Mouse (Mus musculus) thymus, adult 2 months (tissue): ENCODE data around the gene Ppp1r1b. TPM values are rescaled to one million over a fixed set of nuclear protein-coding genes. Genes with fewer than 3 reads are reported as not detected.
"Not testable (repeated sequence)": the region's sequence is repeated elsewhere in the genome, so short reads cannot be mapped to it uniquely, and the experiment has no call there.

ENCODE experiments used
- DNase-seq: peaks from one replicate; pipeline ENCODE4 v3.0.0; 2021
- H3K27ac ChIP-seq: fragments of 200-500 bp; 2 replicates; pipeline ENCODE4 v1.5.1; 2012; ENCODE audit warnings: low read length, control low read depth; ENCODE audit not compliant: control insufficient read depth, insufficient read depth
- H3K27me3 ChIP-seq: fragments of 200-500 bp; 2 replicates; pipeline ENCODE4 v1.6.1; 2012; ENCODE audit warnings: mild to moderate bottlenecking, low read length, moderate library complexity, mixed read lengths; ENCODE audit not compliant: control insufficient read depth, insufficient read depth
- H3K36me3 ChIP-seq: fragments of 200-500 bp; 2 replicates; pipeline ENCODE4 v1.6.1; 2012; ENCODE audit warnings: mild to moderate bottlenecking, low read length, moderate library complexity; ENCODE audit not compliant: control insufficient read depth, insufficient read depth
- H3K4me1 ChIP-seq: fragments of 200-500 bp; replicated peaks from 2 replicates; pipeline ENCODE4 v1.6.1; 2012; ENCODE audit warnings: low read length; ENCODE audit not compliant: control insufficient read depth, insufficient read depth
- H3K4me3 ChIP-seq: fragments of 200-500 bp; 2 replicates; pipeline ENCODE4 v1.5.1; 2012; ENCODE audit warnings: mild to moderate bottlenecking, low read length, control low read depth, moderate library complexity; ENCODE audit not compliant: control insufficient read depth, insufficient read depth
- CTCF ChIP-seq: fragments of 200-500 bp; IDR thresholded peaks from 2 replicates; pipeline ENCODE4 v1.5.1; 2012; ENCODE audit warnings: mild to moderate bottlenecking, control low read depth, low read length, moderate library complexity, borderline replicate concordance; ENCODE audit not compliant: control insufficient read depth, poor library complexity, insufficient read depth; ENCODE audit errors: extremely low read depth
- POLR2A ChIP-seq: fragments of 200-500 bp; IDR thresholded peaks from 2 replicates; pipeline ENCODE4 v1.6.1; 2012; ENCODE audit warnings: mild to moderate bottlenecking, low read length, control low read depth, moderate library complexity; ENCODE audit not compliant: control insufficient read depth, poor library complexity, insufficient read depth; ENCODE audit errors: extremely low read depth
- WGBS: fragments of 180-500 bp; shearing (Covaris S2); methylation state at CpG from one replicate; pipeline ENCODE4 v1.1.7; 2018; 5-methylcytosine and 5-hydroxymethylcytosine counted together
- polyA plus RNA-seq: library from polyadenylated mRNA; depleted of rRNA; stranded (reverse); fragments of >200 nt; gene quantifications from 2 replicates; pipeline ENCODE4 v1.2.3, GENCODE M21; 2012

Ppp1r1b gene
- polyA plus RNA-seq, 1 experiment: 5.9 TPM

DNA sequence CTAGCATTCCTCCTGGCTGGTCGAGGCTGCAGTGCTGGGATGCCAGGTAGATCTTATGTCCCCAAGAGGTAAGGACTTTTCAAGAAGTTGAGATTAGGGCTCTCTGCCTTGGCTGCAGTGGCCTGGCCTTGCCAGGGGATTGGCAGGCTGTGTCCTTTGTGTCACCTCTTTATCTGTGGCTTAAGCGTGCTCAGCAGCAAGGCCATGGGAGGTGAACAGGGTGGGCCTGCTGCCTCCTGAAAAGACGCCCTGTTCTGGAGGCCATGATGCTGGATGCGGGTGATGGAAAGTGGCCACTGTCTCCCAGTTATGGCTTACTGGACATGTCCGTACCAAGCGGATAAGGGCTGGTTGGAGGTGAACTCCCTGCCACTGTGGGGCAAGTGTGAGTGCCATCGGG, 31.2 kb downstream of the Ppp1r1b start:
- WGBS: 93% methylated on average over 7 of the region's 7 CpGs
- no peak for TF ChIP-seq CTCF
- no peak for TF ChIP-seq POLR2A
- no peak for DNase-seq
- Histone ChIP-seq H3K36me3 (peaks cover 61% of the 10 kb centered on the region), H3K4me3 (no peak overlapping the region), H3K27ac (no peak overlapping the region), H3K27me3 (no peaks in the 10 kb centered on the region), H3K4me1 (no peaks in the 10 kb centered on the region)

DNA sequence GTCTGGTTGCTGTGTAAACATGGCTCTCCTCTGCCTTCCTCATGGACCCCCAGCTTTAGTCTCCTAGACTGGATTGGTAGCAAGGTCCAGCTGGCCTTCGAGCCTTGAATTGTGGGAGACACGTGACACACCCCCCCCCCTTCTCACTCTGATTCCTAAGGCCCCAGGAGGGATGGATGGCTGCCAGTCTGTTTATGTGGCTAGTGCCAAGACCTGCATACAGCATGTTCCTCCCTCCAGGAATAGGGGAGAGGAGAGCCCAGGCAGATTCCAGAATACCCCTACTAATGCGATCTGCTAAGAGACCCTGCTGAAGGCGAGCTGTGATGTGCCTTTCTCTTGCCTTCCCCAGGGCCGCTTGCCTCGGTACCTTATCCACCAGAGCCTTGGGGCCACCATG, 31.9 kb downstream of the Ppp1r1b start:
- Histone ChIP-seq H3K27ac (no peak overlapping the region), H3K36me3 (peaks cover 53% of the 10 kb centered on the region)
- 97% methylated on average over 6 of the region's 6 CpGs for WGBS

DNA sequence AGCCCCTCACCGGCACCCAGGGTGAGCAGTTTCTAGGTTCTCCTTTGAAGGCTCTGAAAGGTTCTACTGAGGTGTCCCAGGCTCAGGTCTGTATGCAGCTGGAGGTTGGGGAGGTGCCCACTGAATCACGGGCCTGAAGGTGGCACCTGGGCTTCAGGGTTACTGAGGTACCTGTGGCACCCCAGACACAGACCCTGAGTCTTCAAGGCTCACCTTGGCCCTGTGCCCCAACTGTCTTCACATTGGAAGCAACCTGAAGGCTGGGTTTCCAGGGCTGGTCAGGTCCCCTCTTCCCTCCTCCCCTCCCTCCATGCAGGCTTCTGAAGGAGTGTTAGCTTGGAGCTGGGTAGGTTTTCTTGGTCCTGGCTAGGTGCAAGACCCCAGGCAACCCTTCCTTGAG, 33.4 kb downstream of the Ppp1r1b start:
- Histone ChIP-seq H3K36me3 (peaks cover 38% of the 10 kb centered on the region), H3K27me3 (no peaks in the 10 kb centered on the region), H3K27ac (no peak overlapping the region), H3K4me1 (peaks cover 3% of the 10 kb centered on the region; the same call in 1 of the 2 replicates), H3K4me3 (no peak overlapping the region)
- DNase-seq: no peak
- 94% methylated on average over 2 of the region's 2 CpGs for WGBS
- TF ChIP-seq POLR2A: no peak
- no peak for TF ChIP-seq CTCF

More for the DNA sequence above, 31.9 kb downstream of the Ppp1r1b start:
- H3K27me3 ChIP-seq: no peaks in the 10 kb centered on the region
- DNase-seq: no peak
- no peak for TF ChIP-seq POLR2A
- no peak for TF ChIP-seq CTCF
- no peak overlapping the region for H3K4me3 ChIP-seq
- no peaks in the 10 kb centered on the region for H3K4me1 ChIP-seq

DNA sequence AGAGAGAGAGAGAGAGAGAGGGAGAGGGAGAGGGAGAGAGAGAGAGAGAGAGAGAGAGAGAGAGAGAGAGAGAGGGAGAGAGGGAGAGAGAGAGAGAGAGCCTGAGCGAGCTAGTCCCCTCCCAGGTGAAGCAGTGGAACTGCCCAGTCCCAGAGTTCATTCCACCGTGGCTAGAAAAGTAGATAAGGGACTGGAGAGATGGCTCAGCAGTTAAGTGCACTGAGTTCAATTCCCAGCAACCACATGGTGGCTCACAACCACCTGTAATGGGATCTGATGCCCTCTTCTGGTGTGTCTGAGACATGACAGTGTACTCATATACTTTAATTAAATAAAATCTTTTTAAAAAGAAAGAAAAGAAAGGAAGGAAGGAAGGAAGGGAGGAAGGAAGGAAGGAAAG, 34.2 kb downstream of the Ppp1r1b start:
- H3K27me3 ChIP-seq, H3K27ac ChIP-seq, H3K4me3 ChIP-seq, DNase-seq, H3K4me1 ChIP-seq: not testable (repeated sequence)
- WGBS: 85% methylated on average over 2 of the region's 2 CpGs
- peaks cover 31% of the 10 kb centered on the region for H3K36me3 ChIP-seq

DNA sequence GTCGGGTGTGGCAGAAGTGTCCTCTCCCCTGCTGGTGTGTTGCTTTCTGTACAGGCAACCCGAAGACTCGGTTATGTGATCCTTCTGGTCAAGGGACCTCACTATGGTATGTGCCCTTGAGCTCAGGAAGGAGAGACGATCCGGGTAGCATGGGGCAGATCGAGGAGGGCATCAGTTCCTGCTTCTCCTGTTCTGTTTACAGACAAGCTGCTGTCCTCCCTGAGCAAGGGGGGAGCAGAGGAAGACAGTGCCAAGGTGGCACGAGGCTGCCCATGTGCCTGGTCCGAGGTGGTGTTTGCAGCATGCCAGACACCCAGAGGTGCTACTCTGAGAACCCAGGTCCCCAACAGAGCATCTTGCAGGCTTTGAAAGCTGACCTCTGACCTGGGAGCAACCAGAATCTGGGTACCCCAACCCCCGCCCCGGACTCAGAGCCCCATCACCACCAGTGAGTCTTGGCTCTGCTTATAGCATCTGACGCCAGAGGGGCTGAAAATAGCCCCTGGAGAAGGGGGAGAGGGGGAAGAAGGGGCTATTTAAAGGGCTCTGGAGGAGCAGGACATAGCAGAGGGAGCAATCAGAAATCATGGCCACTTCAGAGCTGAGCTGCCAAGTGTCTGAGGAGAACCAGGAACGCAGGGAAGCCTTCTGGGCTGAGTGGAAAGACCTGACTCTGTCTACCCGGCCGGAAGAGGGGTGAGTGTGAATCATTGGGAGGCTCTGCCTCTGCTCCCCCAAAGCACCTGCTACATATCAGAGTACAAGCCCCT, 35.2 kb downstream of the Ppp1r1b start, which contains the start of gene Tcap:
Gene Tcap, plus strand, starts transcription at position 551 of the 770 bp plus-strand sequence.
- Histone ChIP-seq H3K36me3 (peaks cover 20% of the 10 kb centered on the region), H3K27me3 (no peaks in the 10 kb centered on the region), H3K27ac (no peak within 1 kb of the TSS), H3K4me3 (no peak within 1 kb of the TSS), H3K4me1 (peaks cover 3% of the 10 kb centered on the region; the same call in 1 of the 2 replicates)
- TF ChIP-seq POLR2A: no peak
- no peak for TF ChIP-seq CTCF
- no peak for DNase-seq
- WGBS: 80% methylated on average over 14 of the region's 14 CpGs

DNA sequence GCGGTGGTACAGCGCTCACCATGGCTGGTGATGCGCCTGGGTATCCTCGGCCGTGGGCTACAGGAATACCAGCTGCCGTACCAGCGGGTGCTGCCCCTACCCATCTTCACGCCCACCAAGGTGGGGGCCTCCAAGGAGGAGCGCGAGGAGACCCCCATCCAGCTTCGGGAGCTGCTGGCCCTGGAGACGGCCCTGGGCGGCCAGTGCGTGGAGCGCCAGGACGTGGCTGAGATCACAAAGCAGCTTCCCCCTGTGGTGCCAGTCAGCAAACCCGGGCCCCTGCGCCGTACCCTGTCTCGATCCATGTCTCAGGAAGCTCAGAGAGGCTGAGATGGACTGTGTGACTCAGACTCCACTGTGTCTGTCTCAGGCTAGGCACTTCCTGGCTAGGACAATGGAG, 36.0 kb downstream of the Ppp1r1b start:
- Histone ChIP-seq H3K4me1 (peaks cover 7% of the 10 kb centered on the region; the same call in 1 of the 2 replicates), H3K4me3 (no peak overlapping the region), H3K36me3 (peaks cover 15% of the 10 kb centered on the region), H3K27ac (no peak overlapping the region), H3K27me3 (no peaks in the 10 kb centered on the region)
- no peak for DNase-seq
- WGBS: 87% methylated on average over 20 of the region's 20 CpGs
- TF ChIP-seq CTCF: no peak
- TF ChIP-seq POLR2A: no peak
